Mouse (Mus musculus): ENCODE data around the gene Schip1.

DNA sequence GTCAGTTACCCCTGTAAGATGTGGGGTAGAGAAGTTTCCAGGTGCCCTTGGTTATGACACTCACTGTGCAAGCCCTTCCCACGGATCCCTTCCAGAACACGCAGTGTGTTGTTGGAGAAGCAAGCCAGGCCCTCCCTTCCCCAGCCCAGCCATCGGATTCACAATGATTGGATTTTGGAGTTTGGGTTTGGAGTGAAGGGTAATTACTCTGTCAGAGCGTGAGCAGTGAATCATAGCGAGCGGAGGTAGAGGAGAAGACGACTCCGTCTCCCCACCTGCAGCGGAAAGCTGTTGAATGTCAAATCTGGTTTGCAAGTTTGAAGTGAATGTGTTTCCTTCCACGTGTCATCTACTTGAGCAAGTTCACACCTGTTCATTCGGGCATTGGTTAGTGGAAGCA, 447.7 kb downstream of the Schip1 start:
- TF ChIP-seq CTCF (IDR thresholded peaks at IDR 0.05; ENCODE audit: control insufficient read depth, insufficient read depth, low read length) (no peak), POLR2A (IDR thresholded peaks at IDR 0.05; ENCODE audit: borderline replicate concordance, control insufficient read depth, low read depth, low read length) (no peak)

Data from bone marrow, adult 2 months (tissue).